Mouse (Mus musculus) liver, adult 2 months (tissue): ENCODE measurements around the gene Kif1bp. TPM values are rescaled to one million over a fixed set of nuclear protein-coding genes. Genes with fewer than 3 reads are reported as not detected.

Experiments
- DNase-seq: peaks from one replicate; pipeline ENCODE4 v3.0.0-alpha.2; 2011; ENCODE audit warnings: low read depth, low spot score; ENCODE audit errors: extremely low read depth
- H3K27ac ChIP-seq: fragments of 200-500 bp; replicated peaks from 2 replicates; pipeline ENCODE4 v1.5.1; 2012; ENCODE audit warnings: low read depth, mild to moderate bottlenecking, control low read depth, inconsistent platforms, low read length; ENCODE audit not compliant: insufficient read depth
- H3K27me3 ChIP-seq: fragments of 200-500 bp; 2 replicates; pipeline ENCODE4 v1.6.1; 2012; ENCODE audit warnings: mild to moderate bottlenecking, moderate library complexity, low read length, inconsistent platforms; ENCODE audit not compliant: control insufficient read depth, insufficient read depth
- H3K36me3 ChIP-seq: fragments of 200-500 bp; 2 replicates; pipeline ENCODE4 v1.6.1; 2012; ENCODE audit warnings: low read length, inconsistent platforms; ENCODE audit not compliant: control insufficient read depth, insufficient read depth
- H3K4me1 ChIP-seq: fragments of 200-500 bp; 2 replicates; pipeline ENCODE4 v1.6.1; 2011; ENCODE audit warnings: low read length; ENCODE audit not compliant: control insufficient read depth, insufficient read depth
- H3K4me3 ChIP-seq: fragments of 200-500 bp; 2 replicates; pipeline ENCODE4 v1.5.1; 2011; ENCODE audit warnings: low read depth, mild to moderate bottlenecking, control low read depth, low read length, moderate library complexity; ENCODE audit not compliant: insufficient read depth
- H3K79me2 ChIP-seq: fragments of 200-500 bp; 2 replicates; pipeline ENCODE4 v1.6.1; 2012; ENCODE audit warnings: inconsistent platforms, mild to moderate bottlenecking, low read length, moderate library complexity; ENCODE audit not compliant: control insufficient read depth, insufficient read depth
- H3K9ac ChIP-seq: fragments of 200-500 bp; 2 replicates; pipeline ENCODE4 v1.6.1; 2012; ENCODE audit warnings: low read depth, mild to moderate bottlenecking, control low read depth, inconsistent platforms, low read length
- CTCF ChIP-seq: fragments of 200-500 bp; IDR thresholded peaks from 2 replicates; pipeline ENCODE4 v1.5.1; 2011; ENCODE audit warnings: low read depth, low read length, control low read depth
- POLR2A ChIP-seq: fragments of 200-500 bp; IDR thresholded peaks from 2 replicates; pipeline ENCODE4 v1.6.1; 2011; ENCODE audit warnings: low read length, control low read depth; ENCODE audit not compliant: insufficient read depth; ENCODE audit errors: extremely low read depth
- WGBS: fragments of 180-500 bp; shearing (Covaris S2); methylation state at CpG from one replicate; pipeline ENCODE4 v1.1.7; 2018; 5-methylcytosine and 5-hydroxymethylcytosine counted together
- polyA plus RNA-seq: library from polyadenylated mRNA; depleted of rRNA; stranded (reverse); fragments of >200 nt; gene quantifications from 2 replicates; pipeline ENCODE4 v1.2.3, GENCODE M21; 2012
- total RNA-seq: library from RNA; depleted of rRNA; stranded (reverse); fragments of >200 nt; gene quantifications from 2 replicates; pipeline ENCODE4 v1.2.3, GENCODE M21; 2014

Gene Kif1bp
- total and polyA plus RNA-seq, 2 experiments = 8.2 to 8.6 TPM

GRCm38 (mm10) chr10:62530183-62530582 lies 48.1 kb downstream of the Kif1bp start:
- TF ChIP-seq POLR2A (no peak), CTCF (no peak)
- 52% methylated on average over 9 of the region's 9 CpGs for WGBS

GRCm38 (mm10) chr10:62527351-62527750 lies 50.9 kb downstream of the Kif1bp start, which contains the start of gene Srgn:
Gene Srgn (minus strand): TSS chr10:62527451.
- WGBS = 84% methylated on average over 14 of the region's 14 CpGs
- H3K36me3 ChIP-seq = no peaks in the 10 kb centered on the region
- no peak within 1 kb of the TSS for H3K9ac ChIP-seq
- DNase-seq = no peak
- no peaks in the 10 kb centered on the region for H3K4me1 ChIP-seq
- no peaks in the 10 kb centered on the region for H3K27me3 ChIP-seq
- H3K79me2 ChIP-seq = no peaks in the 10 kb centered on the region
- no peak within 1 kb of the TSS for H3K4me3 ChIP-seq
- TF ChIP-seq POLR2A = no peak
- TF ChIP-seq CTCF = no peak
- no peak within 1 kb of the TSS for H3K27ac ChIP-seq

More at GRCm38 (mm10) chr10:62530183-62530582, 48.1 kb downstream of the Kif1bp start:
- Histone ChIP-seq H3K4me3 (no peak overlapping the region), H3K27ac (no peak overlapping the region), H3K36me3 (no peaks in the 10 kb centered on the region), H3K9ac (no peak overlapping the region), H3K79me2 (no peaks in the 10 kb centered on the region), H3K4me1 (no peaks in the 10 kb centered on the region), H3K27me3 (no peaks in the 10 kb centered on the region)
- DNase-seq = peak; percentile 27

- no peak overlapping the region for H3K4me3 ChIP-seq
- H3K9ac ChIP-seq = no peak overlapping the region
- no peak for TF ChIP-seq POLR2A
- TF ChIP-seq CTCF = no peak
- H3K79me2 ChIP-seq = no peaks in the 10 kb centered on the region
- no peaks in the 10 kb centered on the region for H3K27me3 ChIP-seq
- H3K36me3 ChIP-seq = no peaks in the 10 kb centered on the region
- no peak overlapping the region for H3K27ac ChIP-seq
- H3K4me1 ChIP-seq = no peaks in the 10 kb centered on the region
- DNase-seq = no peak
- WGBS = 64% methylated on average over 7 of the region's 7 CpGs
Observed at GRCm38 (mm10) chr10:62522346-62522950, 55.8 kb downstream of the Kif1bp start.

GRCm38 (mm10) chr10:62521763-62522162 lies 56.5 kb downstream of the Kif1bp start:
- Histone ChIP-seq H3K36me3 (no peaks in the 10 kb centered on the region), H3K4me1 (no peaks in the 10 kb centered on the region), H3K4me3 (no peak overlapping the region), H3K27ac (no peak overlapping the region), H3K9ac (no peak overlapping the region), H3K79me2 (no peaks in the 10 kb centered on the region), H3K27me3 (no peaks in the 10 kb centered on the region)
- TF ChIP-seq CTCF (no peak), POLR2A (no peak)
- DNase-seq = no peak
- 47% methylated on average over 4 of the region's 4 CpGs for WGBS

- WGBS = 75% methylated on average over 2 of the region's 2 CpGs
- H3K4me1 ChIP-seq = no peaks in the 10 kb centered on the region
- no peak overlapping the region for H3K9ac ChIP-seq
- DNase-seq = no peak
- no peaks in the 10 kb centered on the region for H3K36me3 ChIP-seq
- no peak overlapping the region for H3K4me3 ChIP-seq
- TF ChIP-seq POLR2A (no peak), CTCF (no peak)
- H3K27me3 ChIP-seq = no peaks in the 10 kb centered on the region
- no peak overlapping the region for H3K27ac ChIP-seq
- H3K79me2 ChIP-seq = no peaks in the 10 kb centered on the region
Observed at GRCm38 (mm10) chr10:62520911-62521310, 57.3 kb downstream of the Kif1bp start.

- Histone ChIP-seq H3K9ac (no peak overlapping the region), H3K36me3 (no peaks in the 10 kb centered on the region), H3K27me3 (no peaks in the 10 kb centered on the region), H3K79me2 (no peaks in the 10 kb centered on the region), H3K4me1 (no peaks in the 10 kb centered on the region), H3K27ac (no peak overlapping the region), H3K4me3 (no peak overlapping the region)
- DNase-seq = no peak
- 70% methylated on average over 6 of the region's 6 CpGs for WGBS
- TF ChIP-seq CTCF = no peak
- no peak for TF ChIP-seq POLR2A
Observed at GRCm38 (mm10) chr10:62517511-62517910, 60.7 kb downstream of the Kif1bp start.
